Comparison of ENCODE assay signal across 15 mouse cellular contexts in the genomic region with DNA sequence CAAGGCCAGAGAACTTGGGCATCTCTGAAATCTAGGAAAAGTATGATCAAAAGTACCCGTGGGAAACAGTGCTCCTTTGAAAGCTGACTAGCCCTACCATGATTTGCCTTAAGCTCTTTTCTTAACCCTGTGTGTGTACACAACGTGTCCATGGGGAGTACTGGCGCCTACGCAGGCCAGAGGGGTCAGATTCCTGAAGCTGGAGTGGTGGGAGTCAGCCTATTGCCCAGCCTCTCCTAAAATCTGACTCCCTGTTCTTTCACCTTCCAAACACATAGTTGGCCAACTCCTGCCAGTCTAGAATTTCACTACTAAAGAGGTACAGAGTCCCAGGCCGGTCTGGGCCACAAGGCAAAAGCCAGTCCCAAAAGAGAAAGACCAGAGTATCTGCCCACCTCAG. TPM values are rescaled to one million over a fixed set of nuclear protein-coding genes. Genes with fewer than 3 reads are reported as not detected.
DNase-seq lines count a peak whose midpoint lies in the region; ATAC-seq and TF ChIP-seq lines count a peak whose summit lies in the region.
"Had no signal": no experiment of that assay in that cellular context is flagged by ENCODE, and none has a peak within 500 bp of the region (broad histone marks: within the 10 kb centered on the region; RNA-seq: fewer than 3 reads in every experiment).

No protein-coding gene starts in this region.

- no peak for DNase-seq in layer of hippocampus, adult 9-11 months
- DNase-seq in urinary bladder, postnatal 4 days (ENCODE audit: low spot score in 2 of 2) = no peak
- DNase-seq: cerebellum, postnatal 14 days; heart, postnatal 4 days; lung, postnatal 14 days; thymus, adult 2 months had no signal

- H3K9ac ChIP-seq in intestine, embryonic 15.5 days = no peak overlapping the region
- no peak overlapping the region for H3K9ac ChIP-seq in intestine, postnatal 0 days (ENCODE audit: low read depth, low read length)
- no peak overlapping the region for H3K9ac ChIP-seq in liver, embryonic 15.5 days
- H3K9ac ChIP-seq in liver, embryonic 12.5 days = no peak overlapping the region
- no peak overlapping the region for H3K9ac ChIP-seq in embryonic facial prominence, embryonic 12.5 days

- peaks cover 17% of the 10 kb centered on the region for H3K36me3 ChIP-seq in intestine, embryonic 15.5 days
- H3K36me3 ChIP-seq in intestine, postnatal 0 days (ENCODE audit: control insufficient read depth, insufficient read depth) = peaks cover 37% of the 10 kb centered on the region
- peaks cover 43% of the 10 kb centered on the region for H3K36me3 ChIP-seq in liver, embryonic 15.5 days (replicated peaks)
- peaks cover 63% of the 10 kb centered on the region for H3K36me3 ChIP-seq in liver, embryonic 12.5 days
- peaks cover 53% of the 10 kb centered on the region for H3K36me3 ChIP-seq in embryonic facial prominence, embryonic 12.5 days

- no peaks in the 10 kb centered on the region for H3K9me3 ChIP-seq in intestine, embryonic 15.5 days
- no peaks in the 10 kb centered on the region for H3K9me3 ChIP-seq in intestine, postnatal 0 days (ENCODE audit: control insufficient read depth)
- no peaks in the 10 kb centered on the region for H3K9me3 ChIP-seq in liver, embryonic 15.5 days (replicated peaks)
- H3K9me3 ChIP-seq in liver, embryonic 12.5 days (replicated peaks) = no peaks in the 10 kb centered on the region
- no peaks in the 10 kb centered on the region for H3K9me3 ChIP-seq in embryonic facial prominence, embryonic 12.5 days
- H3K9me3 ChIP-seq: midbrain, embryonic 10.5 days had no signal

- no peak overlapping the region for H3K27ac ChIP-seq in intestine, embryonic 15.5 days
- H3K27ac ChIP-seq in intestine, postnatal 0 days (ENCODE audit: low read depth, low read length) = no peak overlapping the region; the same call in 1 of the 2 replicates
- peak overlapping the region; percentile 55 for H3K27ac ChIP-seq in liver, embryonic 15.5 days (replicated peaks)
- no peak overlapping the region for H3K27ac ChIP-seq in liver, embryonic 12.5 days
- no peak overlapping the region for H3K27ac ChIP-seq in embryonic facial prominence, embryonic 12.5 days
- H3K27ac ChIP-seq: layer of hippocampus, adult 2 months; midbrain, embryonic 10.5 days had no signal

- 68% methylated on average over 5 of the region's 5 CpGs for WGBS in intestine, embryonic 15.5 days
- 71% methylated on average over 5 of the region's 5 CpGs for WGBS in intestine, postnatal 0 days
- 72% methylated on average over 5 of the region's 5 CpGs for WGBS in liver, embryonic 15.5 days (ENCODE audit: insufficient replicate concordance)
- WGBS in liver, embryonic 12.5 days (ENCODE audit: insufficient replicate concordance) = 74% methylated on average over 5 of the region's 5 CpGs
- WGBS in embryonic facial prominence, embryonic 12.5 days = 36% methylated on average over 5 of the region's 5 CpGs

- no peak overlapping the region for H3K4me3 ChIP-seq in intestine, embryonic 15.5 days (replicated peaks)
- no peak overlapping the region for H3K4me3 ChIP-seq in intestine, postnatal 0 days (ENCODE audit: low read depth, low read length)
- H3K4me3 ChIP-seq in liver, embryonic 15.5 days (replicated peaks) = no peak overlapping the region
- H3K4me3 ChIP-seq in liver, embryonic 12.5 days = no peak overlapping the region
- no peak overlapping the region for H3K4me3 ChIP-seq in embryonic facial prominence, embryonic 12.5 days
- H3K4me3 ChIP-seq: layer of hippocampus, adult 2 months had no signal

- no peaks in the 10 kb centered on the region for H3K27me3 ChIP-seq in intestine, embryonic 15.5 days (replicated peaks)
- H3K27me3 ChIP-seq in intestine, postnatal 0 days (replicated peaks; ENCODE audit: control insufficient read depth, insufficient read depth, low read length) = no peaks in the 10 kb centered on the region
- 0 out of 2 replicates have a peak, but pooled peaks cover 5% of the 10 kb centered on the region for H3K27me3 ChIP-seq in liver, embryonic 15.5 days
- H3K27me3 ChIP-seq in liver, embryonic 12.5 days (replicated peaks) = no peaks in the 10 kb centered on the region
- no peaks in the 10 kb centered on the region for H3K27me3 ChIP-seq in embryonic facial prominence, embryonic 12.5 days

- H3K4me2 ChIP-seq in intestine, embryonic 15.5 days (replicated peaks) = 0 out of 2 replicates have a peak overlapping the region, but pooled peaks have one; percentile 2
- H3K4me2 ChIP-seq in intestine, postnatal 0 days (replicated peaks; ENCODE audit: low read depth) = no peak overlapping the region
- peak overlapping the region; percentile 13; the same call in 1 of the 2 replicates for H3K4me2 ChIP-seq in liver, embryonic 15.5 days
- no peak overlapping the region for H3K4me2 ChIP-seq in liver, embryonic 12.5 days
- 0 out of 2 replicates have a peak overlapping the region, but pooled peaks have one; percentile 12 for H3K4me2 ChIP-seq in embryonic facial prominence, embryonic 12.5 days (replicated peaks)
- H3K4me2 ChIP-seq: heart, embryonic 11.5 days had no signal

- no peak for ATAC-seq in intestine, embryonic 15.5 days
- ATAC-seq in intestine, postnatal 0 days = no peak
- ATAC-seq in liver, embryonic 15.5 days (ENCODE audit: insufficient read depth) = peak; percentile 33
- no peak for ATAC-seq in liver, embryonic 12.5 days
- no peak for ATAC-seq in embryonic facial prominence, embryonic 12.5 days (ENCODE audit: insufficient number of reproducible peaks, insufficient read depth, low FRiP score, low TSS enrichment)
- ATAC-seq: forebrain, embryonic 14.5 days had no signal

- TF ChIP-seq CTCF in intestine, postnatal 0 days (IDR thresholded peaks at IDR 0.05; ENCODE audit: low read depth) = no peak

- H3K4me1 ChIP-seq in intestine, embryonic 15.5 days (replicated peaks) = peaks cover 25% of the 10 kb centered on the region
- H3K4me1 ChIP-seq in intestine, postnatal 0 days (replicated peaks; ENCODE audit: control insufficient read depth, insufficient read depth, low read length) = 0 out of 2 replicates have a peak, but pooled peaks cover 6% of the 10 kb centered on the region
- peaks cover 40% of the 10 kb centered on the region for H3K4me1 ChIP-seq in liver, embryonic 15.5 days (replicated peaks)
- H3K4me1 ChIP-seq in liver, embryonic 12.5 days = peaks cover 43% of the 10 kb centered on the region
- H3K4me1 ChIP-seq in embryonic facial prominence, embryonic 12.5 days = peaks cover 32% of the 10 kb centered on the region

RNA-seq across cellular contexts. Expression of gene Nme2, which starts 3.7 kb away (rescaled TPM):
- 311 and 348 TPM in 2 replicates for polyA plus RNA-seq in intestine, embryonic 15.5 days (2015; fragmentation: Nextera tagmentation; extraction: Ambion mirVana)
- 370 and 400 TPM in 2 replicates for polyA plus RNA-seq in intestine, postnatal 0 days (2015; fragmentation: Nextera tagmentation; extraction: Ambion mirVana)
- 102 and 125 TPM in 2 replicates for polyA plus RNA-seq in liver, embryonic 15.5 days (2015; fragmentation: Nextera tagmentation; extraction: Ambion mirVana)
- polyA plus RNA-seq in liver, embryonic 12.5 days (2016; fragmentation: Nextera tagmentation; extraction: Ambion mirVana) = 76.4 and 76.8 TPM in 2 replicates
- 222 and 223 TPM in 2 replicates for polyA plus RNA-seq in embryonic facial prominence, embryonic 12.5 days (2016; fragmentation: Nextera tagmentation; extraction: Ambion mirVana)

RNA-seq across cellular contexts. Expression of gene Gm20390, which starts 15.7 kb away (rescaled TPM):
- polyA plus RNA-seq in intestine, embryonic 15.5 days (2015; fragmentation: Nextera tagmentation; extraction: Ambion mirVana) = 432 and 477 TPM in 2 replicates
- 228 and 239 TPM in 2 replicates for polyA plus RNA-seq in intestine, postnatal 0 days (2015; fragmentation: Nextera tagmentation; extraction: Ambion mirVana)
- polyA plus RNA-seq in liver, embryonic 15.5 days (2015; fragmentation: Nextera tagmentation; extraction: Ambion mirVana) = 187 and 209 TPM in 2 replicates
- 264 and 272 TPM in 2 replicates for polyA plus RNA-seq in liver, embryonic 12.5 days (2016; fragmentation: Nextera tagmentation; extraction: Ambion mirVana)
- polyA plus RNA-seq in embryonic facial prominence, embryonic 12.5 days (2016; fragmentation: Nextera tagmentation; extraction: Ambion mirVana) = 399 and 428 TPM in 2 replicates

RNA-seq across cellular contexts. Expression of gene Nme1, which starts 15.9 kb away (rescaled TPM):
- 162 and 174 TPM in 2 replicates for polyA plus RNA-seq in intestine, embryonic 15.5 days (2015; fragmentation: Nextera tagmentation; extraction: Ambion mirVana)
- 132 and 146 TPM in 2 replicates for polyA plus RNA-seq in intestine, postnatal 0 days (2015; fragmentation: Nextera tagmentation; extraction: Ambion mirVana)
- 105 and 107 TPM in 2 replicates for polyA plus RNA-seq in liver, embryonic 15.5 days (2015; fragmentation: Nextera tagmentation; extraction: Ambion mirVana)
- polyA plus RNA-seq in liver, embryonic 12.5 days (2016; fragmentation: Nextera tagmentation; extraction: Ambion mirVana) = 195 and 224 TPM in 2 replicates
- 155 and 162 TPM in 2 replicates for polyA plus RNA-seq in embryonic facial prominence, embryonic 12.5 days (2016; fragmentation: Nextera tagmentation; extraction: Ambion mirVana)

RNA-seq across cellular contexts. Expression of gene Spag9, which starts 43.5 kb away (rescaled TPM):
- polyA plus RNA-seq in intestine, embryonic 15.5 days (2015; fragmentation: Nextera tagmentation; extraction: Ambion mirVana) = 30.7 and 31.5 TPM in 2 replicates
- polyA plus RNA-seq in intestine, postnatal 0 days (2015; fragmentation: Nextera tagmentation; extraction: Ambion mirVana) = 64.1 and 72.3 TPM in 2 replicates
- polyA plus RNA-seq in liver, embryonic 15.5 days (2015; fragmentation: Nextera tagmentation; extraction: Ambion mirVana) = 9.2 and 10.4 TPM in 2 replicates
- 18.0 and 19.6 TPM in 2 replicates for polyA plus RNA-seq in liver, embryonic 12.5 days (2016; fragmentation: Nextera tagmentation; extraction: Ambion mirVana)
- polyA plus RNA-seq in embryonic facial prominence, embryonic 12.5 days (2016; fragmentation: Nextera tagmentation; extraction: Ambion mirVana) = 56.5 and 57.3 TPM in 2 replicates

Comparison
In these comparisons a context has a peak if more than half of its experiments do, and no peak if none do; other contexts are left out.
1. H3K4me2 ChIP-seq: peak in intestine, embryonic 15.5 days (single experiment), liver, embryonic 15.5 days (single experiment) and embryonic facial prominence, embryonic 12.5 days (single experiment); none in intestine, postnatal 0 days (single experiment) and liver, embryonic 12.5 days (single experiment).